Comparison of ENCODE assay signal across 9 mouse cellular contexts in genomic region chr1:74069085-74069835, GRCm38 (mm10). TPM values are rescaled to one million over a fixed set of nuclear protein-coding genes. Genes with fewer than 3 reads are reported as not detected.
A peak's percentile ranks its signal among the peaks of the same experiment; 100 is the strongest.
DNase-seq lines count a peak whose midpoint lies in the region; ATAC-seq and TF ChIP-seq lines count a peak whose summit lies in the region.
"Had no signal": no experiment of that assay in that cellular context is flagged by ENCODE, and none has a peak within 500 bp of the region (broad histone marks: within the 10 kb centered on the region; RNA-seq: fewer than 3 reads in every experiment).

No protein-coding gene starts in this region.

- peak overlapping the region; percentile 95 for H3K9ac ChIP-seq in liver, adult 2 months (ENCODE audit: low read depth, low read length)
- H3K9ac ChIP-seq in forebrain, embryonic 15.5 days (replicated peaks): no peak overlapping the region
- H3K9ac ChIP-seq in hindbrain, postnatal 0 days (replicated peaks; ENCODE audit: low read length): no peak overlapping the region
- H3K9ac ChIP-seq in liver, embryonic 16.5 days (ENCODE audit: low read depth, low read length): no peak overlapping the region
- no peak overlapping the region for H3K9ac ChIP-seq in stomach, embryonic 14.5 days (replicated peaks; ENCODE audit: low read depth, low read length)

- peak overlapping the region; percentile 89 for H3K27ac ChIP-seq in liver, adult 2 months (replicated peaks; ENCODE audit: insufficient read depth, low read depth, low read length)
- H3K27ac ChIP-seq in forebrain, embryonic 15.5 days (replicated peaks): no peak overlapping the region
- H3K27ac ChIP-seq in hindbrain, postnatal 0 days: no peak overlapping the region
- no peak overlapping the region for H3K27ac ChIP-seq in liver, embryonic 16.5 days (ENCODE audit: low read length)
- no peak overlapping the region for H3K27ac ChIP-seq in stomach, embryonic 14.5 days (ENCODE audit: low read length)

- H3K9me3 ChIP-seq in forebrain, embryonic 15.5 days: no peaks in the 10 kb centered on the region
- no peaks in the 10 kb centered on the region for H3K9me3 ChIP-seq in hindbrain, postnatal 0 days (ENCODE audit: low read length)
- no peaks in the 10 kb centered on the region for H3K9me3 ChIP-seq in liver, embryonic 16.5 days (replicated peaks; ENCODE audit: control insufficient read depth, low read length)
- H3K9me3 ChIP-seq in stomach, embryonic 14.5 days (ENCODE audit: control insufficient read depth, low read depth, low read length): no peaks in the 10 kb centered on the region
- H3K9me3 ChIP-seq: megakaryocyte, embryonic 14.5 days had no signal

- H3K4me1 ChIP-seq in liver, adult 2 months (ENCODE audit: control insufficient read depth, insufficient read depth, low read length): peaks cover 21% of the 10 kb centered on the region
- H3K4me1 ChIP-seq in forebrain, embryonic 15.5 days: peaks cover 17% of the 10 kb centered on the region
- peaks cover 7% of the 10 kb centered on the region for H3K4me1 ChIP-seq in hindbrain, postnatal 0 days (ENCODE audit: insufficient read depth, low read length)
- H3K4me1 ChIP-seq in liver, embryonic 16.5 days (ENCODE audit: control insufficient read depth, low read depth, low read length): peaks cover 5% of the 10 kb centered on the region; the same call in 1 of the 2 replicates
- peaks cover 16% of the 10 kb centered on the region; the same call in 1 of the 2 replicates for H3K4me1 ChIP-seq in stomach, embryonic 14.5 days (ENCODE audit: control insufficient read depth, insufficient read depth, low read length)

- H3K79me2 ChIP-seq in liver, adult 2 months (ENCODE audit: control insufficient read depth, insufficient read depth, low read length): peaks cover 20% of the 10 kb centered on the region

- peak; percentile 13; the same call in 1 of the 2 replicates for ATAC-seq in forebrain, embryonic 15.5 days (replicated peaks)
- ATAC-seq in hindbrain, postnatal 0 days: no peak
- ATAC-seq in liver, embryonic 16.5 days (ENCODE audit: low read depth): 0 out of 2 replicates have a peak, but pooled peaks have one; percentile 21
- ATAC-seq in stomach, embryonic 14.5 days (ENCODE audit: insufficient number of reproducible peaks, insufficient read depth, low FRiP score, low read depth): peak; percentile 26; the same call in 1 of the 2 replicates
- ATAC-seq in inflammation-experienced regulatory T-cells, adult 6 months: no peak

- peak; percentile 98 for DNase-seq in liver, adult 2 months (ENCODE audit: extremely low read depth, low read depth, low spot score)
- no peak for DNase-seq in liver
- DNase-seq in hindbrain, postnatal 0 days (ENCODE audit: low spot score): no peak
- DNase-seq in frontal cortex, postnatal 36 days (ENCODE audit: low spot score in 2 of 2): no peak

- no peaks in the 10 kb centered on the region for H3K36me3 ChIP-seq in liver, adult 2 months (ENCODE audit: control insufficient read depth, insufficient read depth, low read length)
- no peaks in the 10 kb centered on the region for H3K36me3 ChIP-seq in forebrain, embryonic 15.5 days
- H3K36me3 ChIP-seq in hindbrain, postnatal 0 days (ENCODE audit: insufficient read depth, low read length): no peaks in the 10 kb centered on the region
- H3K36me3 ChIP-seq in liver, embryonic 16.5 days (ENCODE audit: control insufficient read depth, insufficient read depth): no peaks in the 10 kb centered on the region
- H3K36me3 ChIP-seq in stomach, embryonic 14.5 days (ENCODE audit: control insufficient read depth, insufficient read depth, low read length): no peaks in the 10 kb centered on the region

- peak overlapping the region; percentile 58 for H3K4me2 ChIP-seq in forebrain, embryonic 15.5 days (replicated peaks)
- peak overlapping the region; percentile 57; the same call in 1 of the 2 replicates for H3K4me2 ChIP-seq in hindbrain, postnatal 0 days (ENCODE audit: low read depth, low read length)
- H3K4me2 ChIP-seq in liver, embryonic 16.5 days (ENCODE audit: low read depth, low read length): no peak overlapping the region
- peak overlapping the region; percentile 94 for H3K4me2 ChIP-seq in stomach, embryonic 14.5 days (replicated peaks; ENCODE audit: low read depth, low read length)

- TF ChIP-seq POLR2A in liver, adult 2 months (IDR thresholded peaks at IDR 0.05; ENCODE audit: extremely low read depth, insufficient read depth, low read length): peak; percentile 21; the same call in 1 of the 2 replicates

- H3K27me3 ChIP-seq in liver, adult 2 months (ENCODE audit: control insufficient read depth, insufficient read depth, low read length): no peaks in the 10 kb centered on the region
- H3K27me3 ChIP-seq in forebrain, embryonic 15.5 days: no peaks in the 10 kb centered on the region
- no peaks in the 10 kb centered on the region for H3K27me3 ChIP-seq in hindbrain, postnatal 0 days (ENCODE audit: insufficient read depth, low read length)
- peaks cover 4% of the 10 kb centered on the region; the same call in 1 of the 2 replicates for H3K27me3 ChIP-seq in liver, embryonic 16.5 days (ENCODE audit: control insufficient read depth, insufficient read depth, low read depth, low read length)
- no peaks in the 10 kb centered on the region for H3K27me3 ChIP-seq in stomach, embryonic 14.5 days (ENCODE audit: control insufficient read depth, insufficient read depth, low read length)

- WGBS in liver, adult 2 months: 13% methylated on average over 9 of the region's 9 CpGs
- WGBS in forebrain, embryonic 15.5 days: 47% methylated on average over 9 of the region's 9 CpGs
- WGBS in hindbrain, postnatal 0 days: 46% methylated on average over 9 of the region's 9 CpGs
- WGBS in liver, embryonic 16.5 days (ENCODE audit: insufficient replicate concordance): 45% methylated on average over 9 of the region's 9 CpGs
- 37% methylated on average over 9 of the region's 9 CpGs for WGBS in stomach, embryonic 14.5 days

- peak overlapping the region; percentile 85 for H3K4me3 ChIP-seq in liver, adult 2 months (ENCODE audit: insufficient read depth, low read depth, low read length)
- H3K4me3 ChIP-seq in forebrain, embryonic 15.5 days: no peak overlapping the region
- no peak overlapping the region for H3K4me3 ChIP-seq in hindbrain, postnatal 0 days (ENCODE audit: low read length)
- H3K4me3 ChIP-seq in liver, embryonic 16.5 days (ENCODE audit: low read depth, low read length): no peak overlapping the region; the same call in 1 of the 2 replicates
- peak overlapping the region; percentile 38; the same call in 1 of the 2 replicates for H3K4me3 ChIP-seq in stomach, embryonic 14.5 days (ENCODE audit: low read depth, low read length)
- H3K4me3 ChIP-seq: megakaryocyte, embryonic 14.5 days had no signal

- TF ChIP-seq CTCF in liver, adult 2 months (IDR thresholded peaks at IDR 0.05; ENCODE audit: low read depth, low read length): no peak
- no peak for TF ChIP-seq CTCF in hindbrain, postnatal 0 days (IDR thresholded peaks at IDR 0.05; ENCODE audit: low read depth)

RNA-seq across cellular contexts. Expression of gene Tns1, which starts 55.0 kb away (rescaled TPM):
- 17.9 and 25.2 TPM in 2 replicates for total RNA-seq in liver, adult 2 months (2014; rRNA removed)
- polyA plus RNA-seq in liver, adult 2 months (2012; rRNA removed): 42.1 and 47.9 TPM in 2 replicates
- polyA plus RNA-seq in forebrain, embryonic 15.5 days (2015; fragmentation: Nextera tagmentation; extraction: Ambion mirVana): 6.0 and 7.9 TPM in 2 replicates
- total RNA-seq in hindbrain, postnatal 0 days (2014; rRNA removed): 24.1 and 28.0 TPM in 2 replicates
- polyA plus RNA-seq in hindbrain, postnatal 0 days (2015; fragmentation: Nextera tagmentation; extraction: Ambion mirVana): 10.3 and 11.7 TPM in 2 replicates
- polyA plus RNA-seq in liver, embryonic 16.5 days (2015; fragmentation: Nextera tagmentation; extraction: Ambion mirVana): 22.9 and 23.0 TPM in 2 replicates
- 35.3 and 37.9 TPM in 2 replicates for polyA plus RNA-seq in stomach, embryonic 14.5 days (2014; fragmentation: Nextera tagmentation; extraction: Ambion mirVana)
- polyA plus RNA-seq in inflammation-experienced regulatory T-cells, adult 6 months (2017; shearing (Covaris generic)): 10 to 100 TPM in 2 of 3 experiments, 1 to 10 TPM in 1; 9.1 to 16.3 (median 15.5) TPM

RNA-seq across cellular contexts. Expression of gene Rufy4, which starts 56.1 kb away (rescaled TPM):
- 0.20 and 0.37 TPM in 2 replicates for total RNA-seq in liver, adult 2 months (2014; rRNA removed)
- 0.09 and 0.32 TPM in 2 replicates for polyA plus RNA-seq in liver, adult 2 months (2012; rRNA removed)
- 0.13 and 0.14 TPM in 2 replicates for polyA plus RNA-seq in forebrain, embryonic 15.5 days (2015; fragmentation: Nextera tagmentation; extraction: Ambion mirVana)
- total RNA-seq in hindbrain, postnatal 0 days (2014; rRNA removed): not detected in 2 replicates
- polyA plus RNA-seq in hindbrain, postnatal 0 days (2015; fragmentation: Nextera tagmentation; extraction: Ambion mirVana): 0.08 and 0.10 TPM in 2 replicates
- 0.14 TPM in 1 of 2 replicates, not detected in the other for polyA plus RNA-seq in liver, embryonic 16.5 days (2015; fragmentation: Nextera tagmentation; extraction: Ambion mirVana)
- 0.25 and 0.26 TPM in 2 replicates for polyA plus RNA-seq in stomach, embryonic 14.5 days (2014; fragmentation: Nextera tagmentation; extraction: Ambion mirVana)
- polyA plus RNA-seq in inflammation-experienced regulatory T-cells, adult 6 months (2017; shearing (Covaris generic)): not detected

Comparison
In these comparisons a context has a peak if more than half of its experiments do, and no peak if none do; other contexts are left out.
1. H3K4me3 ChIP-seq: peak in liver, adult 2 months (single experiment) and stomach, embryonic 14.5 days (single experiment); none in forebrain, embryonic 15.5 days (single experiment), hindbrain, postnatal 0 days (single experiment) and liver, embryonic 16.5 days (single experiment).
2. ATAC-seq: peak in forebrain, embryonic 15.5 days (single experiment), liver, embryonic 16.5 days (single experiment) and stomach, embryonic 14.5 days (single experiment); none in hindbrain, postnatal 0 days (single experiment) and inflammation-experienced regulatory T-cells, adult 6 months (single experiment).